Mouse (Mus musculus) heart, postnatal 10 days (tissue): Measurements from ENCODE around the gene Cks1b. TPM values are rescaled to one million over a fixed set of nuclear protein-coding genes. Genes with fewer than 3 reads are reported as not detected.
A peak's percentile ranks its signal among the peaks of the same experiment; 100 is the strongest.
"Not testable (repeated sequence)": the region's sequence is repeated elsewhere in the genome, so short reads cannot be mapped to it uniquely, and the experiment has no call there.

Experiments
- DNase-seq, 2 experiments: peaks; one replicate each; pipeline ENCODE4 v3.0.0; 2021
- intact Hi-C: fragments of 180-260 bp; cut with DNase I; formaldehyde crosslinking; loops from one replicate; pipeline ENCODE4 v1.15.1; 2025
- total RNA-seq, 2 experiments: library from RNA; stranded (reverse); gene quantifications; 2 replicates each; pipeline ENCODE4 v1.2.3; 2021

The Cks1b gene
- total RNA-seq, 2 experiments from 2014 or later = 26.6 to 26.9 TPM

DNA sequence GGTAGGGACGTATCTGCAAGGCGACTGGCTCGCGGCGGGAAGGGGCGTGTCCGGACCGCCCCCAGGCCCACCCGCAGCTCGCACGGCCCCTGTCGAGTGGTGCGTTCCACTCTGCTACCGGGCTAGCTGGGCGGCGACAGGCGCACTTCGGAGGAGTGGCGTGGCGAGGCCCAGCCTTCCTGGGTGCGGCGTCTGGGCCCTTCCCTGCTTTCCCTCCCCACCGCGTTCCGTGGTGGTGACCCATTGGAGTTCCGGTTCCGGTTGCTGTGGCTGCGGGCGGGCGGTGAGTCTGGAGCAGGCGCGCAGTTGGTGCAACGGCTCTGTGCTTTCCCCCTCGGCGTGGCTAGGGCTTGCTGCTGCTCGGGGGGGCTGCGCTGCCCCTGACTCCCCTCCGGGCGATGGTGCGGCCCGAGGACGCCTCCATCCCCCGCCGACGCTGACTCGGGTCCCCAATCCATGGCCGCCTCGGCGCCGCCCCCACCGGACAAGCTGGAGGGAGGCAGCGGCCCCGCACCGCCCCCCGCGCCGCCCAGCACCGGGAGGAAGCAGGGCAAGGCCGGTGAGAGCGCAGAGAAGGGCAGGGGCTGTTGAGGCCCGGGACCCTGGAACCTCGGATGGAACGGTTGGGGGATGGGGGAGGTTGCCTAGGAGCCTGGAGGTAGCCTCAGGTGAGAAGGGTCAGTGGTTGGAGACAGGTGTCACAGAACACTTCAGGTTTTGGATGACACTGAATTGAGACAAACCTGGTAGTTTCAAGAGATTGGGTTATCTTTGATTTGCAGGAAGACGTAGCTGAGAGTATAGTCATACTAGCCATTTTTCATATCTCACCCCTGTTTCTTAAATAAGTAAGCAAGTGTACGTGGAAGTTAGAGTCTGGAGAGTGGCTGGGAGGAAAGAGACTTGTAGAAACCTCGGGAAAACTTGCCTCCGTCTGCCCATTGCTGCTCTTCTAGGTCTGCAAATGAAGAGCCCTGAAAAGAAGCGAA is 12.3 kb upstream of the Cks1b start, which contains the start of gene Pygo2:
Pygo2 (plus strand) TSS at position 44 of the 989 bp plus-strand sequence.
- peak; percentile 96 for DNase-seq
- intact Hi-C loops = no loop called here

DNA sequence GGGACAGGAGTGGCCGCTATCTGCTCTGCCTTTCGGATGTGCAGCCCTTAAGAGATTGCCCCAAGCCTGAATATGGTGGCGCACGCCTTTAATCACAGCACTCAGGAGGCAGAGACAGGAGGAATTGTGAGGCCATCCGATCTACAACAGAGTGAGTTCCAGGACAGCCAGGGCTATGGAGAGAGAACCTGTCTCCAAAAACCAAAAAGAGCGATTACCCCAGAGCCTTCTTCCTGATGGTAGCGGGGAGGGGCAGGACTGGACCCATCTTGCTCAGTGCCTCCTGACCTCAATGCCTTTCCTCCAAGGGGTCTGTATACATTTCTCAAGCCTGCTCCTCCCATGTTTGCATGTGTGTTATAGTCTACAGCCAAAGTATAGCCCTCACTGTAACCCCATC is 10.8 kb upstream of the Cks1b start:
- intact Hi-C loops, DNase-seq: not testable (repeated sequence)

- intact Hi-C loops = no loop called here
- DNase-seq = no peak
These were observed 7.7 kb upstream of the Cks1b start for GRCm38 (mm10) chr3:89425876-89426275.

DNA sequence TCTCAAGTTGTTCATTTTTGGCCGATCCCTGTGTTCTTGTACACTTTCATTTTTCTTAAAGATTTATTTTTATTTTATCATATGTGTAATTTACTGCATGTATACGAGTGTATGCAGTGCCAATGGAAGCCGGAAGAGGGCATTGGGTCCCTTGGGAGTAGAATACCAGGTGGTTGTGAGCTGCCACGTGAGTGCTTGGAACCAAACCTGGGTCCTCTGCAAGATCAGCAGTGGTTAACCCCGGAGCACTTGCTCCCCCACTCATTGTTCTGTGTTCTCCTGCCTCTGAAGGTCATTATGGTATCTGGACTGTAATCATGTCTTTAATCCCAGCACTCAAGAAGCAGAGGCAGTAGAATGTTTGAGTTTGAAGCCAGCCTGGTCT is 7.0 kb upstream of the Cks1b start:
- intact Hi-C loops = no loop called here
- no peak for DNase-seq

DNA sequence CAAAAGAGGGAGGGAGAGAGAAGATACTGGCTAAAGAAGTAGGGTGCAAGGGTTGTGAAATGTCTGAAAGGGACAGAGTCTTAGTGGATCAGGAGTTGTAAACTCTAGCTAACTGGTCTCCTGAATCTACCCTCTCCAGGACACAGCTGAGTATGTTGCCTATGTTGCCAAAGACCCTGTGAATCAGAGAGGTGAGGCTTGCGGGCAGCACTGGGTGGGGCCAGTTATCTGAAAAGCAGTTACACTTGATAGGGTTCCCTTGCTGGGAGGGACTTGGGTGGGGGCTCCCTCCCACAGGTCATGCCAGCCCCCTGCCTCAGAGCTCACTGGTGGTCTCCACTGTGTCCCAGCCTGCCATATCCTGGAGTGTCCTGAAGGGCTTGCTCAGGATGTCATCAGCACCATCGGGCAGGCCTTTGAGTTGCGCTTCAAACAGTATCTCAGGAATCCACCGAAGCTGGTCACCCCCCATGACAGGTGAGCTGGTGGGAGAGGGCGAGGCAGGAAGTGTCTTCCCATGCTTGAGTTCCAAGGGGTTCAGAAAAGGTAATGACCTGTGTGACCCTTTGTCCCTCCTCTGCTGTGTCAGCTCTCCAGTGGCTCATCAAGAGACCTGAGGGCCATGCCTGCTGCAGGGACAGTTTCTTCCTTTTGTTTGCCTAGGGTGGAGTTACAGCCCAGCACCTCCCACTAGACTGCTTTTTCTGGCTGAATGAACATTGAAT is 6.4 kb upstream of the Cks1b start:
- no peak for DNase-seq
- intact Hi-C loops = no loop called here

DNA sequence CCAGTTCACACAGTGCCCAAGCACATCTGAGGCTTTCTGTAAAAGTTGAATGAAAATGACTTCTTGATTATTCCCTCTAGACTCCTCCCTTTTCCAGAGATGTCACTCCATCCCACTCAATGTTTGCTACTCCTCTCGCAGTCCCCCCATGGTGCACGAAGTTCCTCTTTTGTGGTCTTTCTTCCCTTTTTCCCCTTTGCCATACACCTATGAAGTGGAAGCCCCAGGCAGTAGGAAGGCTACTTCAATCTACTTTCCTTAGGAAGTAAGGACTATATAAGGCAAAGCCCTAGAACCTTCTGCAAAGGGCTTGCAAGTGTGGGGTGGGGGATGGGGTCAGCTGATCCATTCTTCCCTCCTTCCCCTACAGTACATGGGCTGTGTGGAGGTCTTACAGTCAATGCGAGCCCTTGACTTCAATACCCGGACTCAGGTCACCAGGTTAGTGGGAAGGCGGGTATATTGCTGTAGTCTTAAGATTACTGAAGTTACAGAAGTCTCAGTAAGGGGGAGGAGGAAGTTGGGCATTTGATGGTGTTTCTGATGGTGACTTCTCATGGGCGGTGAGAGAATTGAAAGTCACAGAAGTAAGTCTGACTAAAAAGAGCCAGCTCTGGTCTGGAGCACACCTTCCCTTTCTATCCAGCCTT is 4.5 kb upstream of the Cks1b start:
- intact Hi-C loops = no loop called here
- no peak for DNase-seq

GRCm38 (mm10) chr3:89421810-89422473 is 3.8 kb upstream of the Cks1b start:
- DNase-seq = peak; percentile 43 to 50
- intact Hi-C loops = no loop called here

DNA sequence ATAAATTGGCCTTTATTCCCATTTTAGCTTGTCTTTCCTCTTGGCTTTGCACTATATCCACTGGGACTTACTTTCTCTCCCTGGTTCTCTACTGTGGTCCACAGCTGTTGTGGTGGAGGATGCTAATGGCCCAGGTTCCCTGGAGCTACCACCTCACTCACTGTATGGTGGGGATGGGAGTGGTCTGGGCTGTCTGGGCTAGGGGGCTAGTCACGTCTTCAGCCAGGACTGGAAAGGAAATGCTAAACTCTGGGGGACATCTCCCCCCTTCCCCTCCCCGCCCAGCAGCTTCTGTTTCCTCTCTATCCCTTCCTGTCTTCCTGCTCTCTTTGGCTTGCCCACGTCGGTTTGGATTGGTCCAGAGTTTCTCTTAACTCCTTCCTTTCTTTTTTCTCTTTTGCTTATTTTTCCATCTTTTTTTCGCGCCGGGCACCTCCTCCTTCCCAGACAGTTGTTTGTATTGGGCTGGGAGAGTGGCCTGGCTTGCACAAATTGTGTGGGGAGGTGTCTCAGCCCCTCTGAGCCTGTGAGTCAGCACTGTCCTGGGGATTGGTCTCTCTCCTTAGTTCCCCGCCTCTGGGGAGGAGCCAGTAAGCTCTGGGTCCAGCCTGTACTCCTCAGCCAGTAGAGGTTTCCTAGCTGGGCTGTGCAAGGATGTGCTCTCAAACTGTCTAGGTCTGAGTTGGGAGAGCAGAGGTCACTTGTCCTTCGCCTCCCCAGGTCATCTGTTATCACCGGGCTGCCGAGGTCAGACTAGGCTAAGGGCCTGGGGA is 3.0 kb upstream of the Cks1b start:
- peak; percentile 88 to 90 for DNase-seq
- intact Hi-C loops = no loop called here

- intact Hi-C loops = no loop called here
These were observed 2.2 kb upstream of the Cks1b start for GRCm38 (mm10) chr3:89420421-89420820.

GRCm38 (mm10) chr3:89419981-89420380 is 1.8 kb upstream of the Cks1b start:
- intact Hi-C loops = loop anchor here (2.0 kb wide), 1 partner anchor 25 kb away; the partner anchor contains the start of gene Zbtb7b
- DNase-seq = no peak

More at GRCm38 (mm10) chr3:89420421-89420820, 2.2 kb upstream of the Cks1b start:
- no peak for DNase-seq

DNA sequence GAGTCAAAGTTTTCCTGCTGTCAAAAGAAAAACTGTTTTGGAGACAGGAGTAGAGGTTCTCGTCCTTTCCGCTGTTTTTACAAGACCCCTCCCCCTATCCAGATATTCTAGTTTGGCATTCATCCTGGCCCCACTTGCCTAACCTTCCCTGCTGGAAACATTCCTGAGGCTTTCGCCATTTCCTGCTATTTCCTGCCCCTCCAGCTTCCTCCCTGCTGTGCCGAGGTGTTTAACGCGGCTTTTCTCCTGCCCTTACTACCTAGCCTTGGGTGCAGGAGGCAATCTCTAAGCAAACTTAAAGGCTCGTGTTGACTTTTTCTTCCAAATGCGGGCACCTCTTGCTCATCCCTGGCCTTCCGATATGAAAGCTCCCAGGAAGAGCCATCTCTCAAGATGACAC is 1.4 kb upstream of the Cks1b start:
- intact Hi-C loops = loop anchor here (2.0 kb wide), 1 partner anchor 25 kb away; the partner anchor contains the start of gene Zbtb7b
- peak; percentile 78 to 80 for DNase-seq

DNA sequence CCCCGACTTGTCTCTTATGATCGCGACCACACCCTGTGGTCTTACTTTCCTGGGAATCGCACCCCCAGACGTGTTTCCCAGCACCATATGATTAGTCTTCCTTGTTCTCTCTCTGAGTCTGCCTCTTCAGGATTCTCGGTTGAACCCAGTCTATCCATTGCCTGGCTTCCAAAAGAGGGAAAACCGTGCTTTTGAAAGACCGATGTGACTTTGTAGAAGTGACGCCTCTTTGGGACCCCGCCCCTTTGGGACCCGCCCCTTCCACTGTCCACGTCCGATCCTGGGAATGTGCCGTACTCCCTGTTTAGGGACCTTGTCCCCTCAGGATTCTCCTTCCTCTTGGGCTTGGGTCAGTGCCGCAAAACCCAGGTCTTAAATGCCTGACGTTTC is 673 bp upstream of the Cks1b start:
- peak; percentile 86 to 90 for DNase-seq
- intact Hi-C loops = loop anchor here (2.0 kb wide), 1 partner anchor 24 kb away; the partner anchor contains the start of gene Zbtb7b

- intact Hi-C loops = loop anchor here (2.0 kb wide), 1 partner anchor 23 kb away; the partner anchor contains the start of gene Zbtb7b
- no peak for DNase-seq
These were observed 378 bp downstream of the Cks1b start for GRCm38 (mm10) chr3:89417840-89418169.

DNA sequence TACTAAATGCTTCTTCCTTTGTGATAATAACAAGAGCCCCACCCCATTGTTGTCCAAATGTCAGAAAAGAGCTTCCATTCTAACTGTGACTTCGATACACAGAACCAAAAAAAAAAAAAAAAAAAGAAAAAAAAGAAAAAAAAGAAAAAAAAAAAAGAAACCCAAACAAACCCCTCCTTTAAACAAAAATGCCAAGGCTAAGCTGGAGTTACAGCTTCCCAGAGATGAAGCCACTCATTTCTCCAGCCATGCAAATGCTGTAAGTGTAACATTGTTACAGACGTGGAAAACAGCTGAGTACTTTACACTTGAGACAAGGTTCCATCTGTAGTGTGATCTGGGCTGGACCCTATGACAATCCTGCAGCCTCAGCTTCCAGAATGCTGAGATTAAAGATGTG is 1.1 kb downstream of the Cks1b start:
- intact Hi-C loops = no loop called here
- no peak for DNase-seq

DNA sequence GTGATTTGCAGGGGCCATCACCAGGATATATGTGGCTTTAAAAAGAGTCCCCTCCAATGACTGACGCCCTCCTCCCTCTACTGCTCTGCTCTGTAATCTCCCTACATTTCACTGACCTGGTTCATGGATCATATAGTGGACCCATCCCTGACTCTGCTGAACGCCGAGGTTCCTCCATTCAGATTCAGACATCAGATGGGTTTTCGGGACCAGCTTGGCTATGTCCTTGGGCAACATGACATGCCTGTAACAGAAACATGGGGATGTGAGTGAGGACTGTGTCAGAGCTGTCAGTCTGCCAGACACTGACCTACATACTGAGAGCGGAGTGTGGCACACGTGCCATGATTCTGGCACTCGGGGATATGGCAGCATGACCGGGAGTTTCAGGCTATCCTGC is 2.0 kb downstream of the Cks1b start:
- intact Hi-C loops = no loop called here
- no peak for DNase-seq

- intact Hi-C loops = loop anchor here (1.0 to 2.0 kb wide), 2 partner anchors 17 to 33 kb away; partner anchors contain the start of gene Zbtb7b
- peak; percentile 100 for DNase-seq
These were observed 6.4 kb downstream of the Cks1b start, which contains the start of gene Flad1 for GRCm38 (mm10) chr3:89411490-89412393. TSS of gene Flad1 (minus strand) at chr3:89411870.

DNA sequence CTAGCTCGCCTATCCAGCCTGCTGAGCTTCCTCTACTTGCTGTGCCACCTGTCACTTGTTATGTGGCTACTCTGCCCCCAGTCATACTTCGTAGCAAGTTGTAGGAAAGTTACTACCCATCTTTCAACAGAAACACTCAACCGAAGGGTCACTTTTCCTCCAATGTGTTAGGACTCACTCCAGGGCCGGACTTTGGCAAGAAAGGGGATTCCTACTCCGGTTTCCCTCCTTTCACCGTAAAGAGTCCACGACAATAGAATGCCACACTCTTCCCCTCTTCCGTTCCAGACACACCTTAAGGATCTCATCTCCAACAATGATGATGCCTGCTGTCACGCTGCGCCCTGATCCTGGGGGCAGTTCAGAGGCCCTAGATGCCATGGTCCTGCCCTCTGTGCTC is 7.3 kb downstream of the Cks1b start:
- intact Hi-C loops = loop anchor here (1.0 to 2.0 kb wide), 2 partner anchors 16 to 33 kb away; partner anchors contain the start of gene Zbtb7b
- DNase-seq = no peak

- intact Hi-C loops = loop anchor here (2.0 to 5.0 kb wide), 2 partner anchors 15 to 38 kb away; partner anchors contain the start of gene Zbtb7b
- DNase-seq = no peak
These were observed 8.5 kb downstream of the Cks1b start for GRCm38 (mm10) chr3:89409701-89410100.
